Comparison of ENCODE assay signal across 11 mouse cellular contexts in genomic region chr10:13170739-13171448, GRCm38 (mm10). TPM values are rescaled to one million over a fixed set of nuclear protein-coding genes. Genes with fewer than 3 reads are reported as not detected.
A peak's percentile ranks its signal among the peaks of the same experiment; 100 is the strongest.
DNase-seq lines count a peak whose midpoint lies in the region; ATAC-seq and TF ChIP-seq lines count a peak whose summit lies in the region.
"Had no signal": no experiment of that assay in that cellular context is flagged by ENCODE, and none has a peak within 500 bp of the region (broad histone marks: within the 10 kb centered on the region; RNA-seq: fewer than 3 reads in every experiment).

No protein-coding gene starts in this region.

- TF ChIP-seq CTCF in gastrocnemius, adult 2 months (IDR thresholded peaks at IDR 0.05) = no peak

- H3K4me3 ChIP-seq in kidney, embryonic 14.5 days (ENCODE audit: low read length) = no peak overlapping the region
- H3K4me3 ChIP-seq in embryonic facial prominence, embryonic 15.5 days (replicated peaks) = no peak overlapping the region
- no peak overlapping the region for H3K4me3 ChIP-seq in limb, embryonic 13.5 days
- no peak overlapping the region for H3K4me3 ChIP-seq in gastrocnemius, adult 2 months

- H3K27ac ChIP-seq in kidney, embryonic 14.5 days (ENCODE audit: low read depth, low read length) = no peak overlapping the region
- peak overlapping the region; percentile 83 for H3K27ac ChIP-seq in embryonic facial prominence, embryonic 15.5 days (replicated peaks)
- peak overlapping the region; percentile 33 for H3K27ac ChIP-seq in limb, embryonic 13.5 days
- H3K27ac ChIP-seq in gastrocnemius, adult 2 months = no peak overlapping the region

- intact Hi-C loops in gastrocnemius, adult 2 months (cut with DNase I) = no loop called here

- H3K4me1 ChIP-seq in kidney, embryonic 14.5 days (ENCODE audit: control insufficient read depth, insufficient read depth, low read length) = no peaks in the 10 kb centered on the region
- H3K4me1 ChIP-seq in embryonic facial prominence, embryonic 15.5 days = peaks cover 25% of the 10 kb centered on the region
- H3K4me1 ChIP-seq in limb, embryonic 13.5 days = peaks cover 43% of the 10 kb centered on the region

- no peaks in the 10 kb centered on the region for H3K9me3 ChIP-seq in kidney, embryonic 14.5 days (ENCODE audit: control insufficient read depth, low read length)
- no peaks in the 10 kb centered on the region for H3K9me3 ChIP-seq in embryonic facial prominence, embryonic 15.5 days (replicated peaks)
- H3K9me3 ChIP-seq in limb, embryonic 13.5 days = no peaks in the 10 kb centered on the region

- no peaks in the 10 kb centered on the region for H3K36me3 ChIP-seq in kidney, embryonic 14.5 days (ENCODE audit: control insufficient read depth, insufficient read depth, low read length)
- no peaks in the 10 kb centered on the region for H3K36me3 ChIP-seq in embryonic facial prominence, embryonic 15.5 days
- H3K36me3 ChIP-seq in limb, embryonic 13.5 days = 0 out of 2 replicates have a peak, but pooled peaks cover under 1% of the 10 kb centered on the region

- no peak overlapping the region for H3K4me2 ChIP-seq in kidney, embryonic 14.5 days (replicated peaks; ENCODE audit: low read depth, low read length)
- H3K4me2 ChIP-seq in embryonic facial prominence, embryonic 15.5 days (replicated peaks) = no peak overlapping the region
- H3K4me2 ChIP-seq in limb, embryonic 13.5 days (replicated peaks) = peak overlapping the region; percentile 27; the same call in 1 of the 2 replicates

- H3K27me3 ChIP-seq in kidney, embryonic 14.5 days (ENCODE audit: control insufficient read depth, insufficient read depth, low read length) = no peaks in the 10 kb centered on the region
- no peaks in the 10 kb centered on the region for H3K27me3 ChIP-seq in embryonic facial prominence, embryonic 15.5 days
- no peaks in the 10 kb centered on the region for H3K27me3 ChIP-seq in limb, embryonic 13.5 days

- 0 out of 2 replicates have a peak, but pooled peaks have one; percentile 26 for ATAC-seq in kidney, embryonic 14.5 days (ENCODE audit: low FRiP score, low TSS enrichment)
- peak; percentile 78 for ATAC-seq in embryonic facial prominence, embryonic 15.5 days (ENCODE audit: insufficient number of reproducible peaks, low FRiP score, low TSS enrichment, low read depth)
- peak; percentile 70 for ATAC-seq in limb, embryonic 13.5 days (ENCODE audit: low FRiP score, low read depth)

- H3K9ac ChIP-seq in kidney, embryonic 14.5 days (ENCODE audit: low read depth, low read length) = no peak overlapping the region
- no peak overlapping the region for H3K9ac ChIP-seq in embryonic facial prominence, embryonic 15.5 days
- no peak overlapping the region for H3K9ac ChIP-seq in limb, embryonic 13.5 days

- WGBS in kidney, embryonic 14.5 days = 30% methylated on average over 12 of the region's 12 CpGs
- WGBS in embryonic facial prominence, embryonic 15.5 days = 16% methylated on average over 12 of the region's 12 CpGs
- WGBS in limb, embryonic 13.5 days = 11% methylated on average over 12 of the region's 12 CpGs

- no peak for DNase-seq in kidney, adult 9 months
- peak; percentile 24 for DNase-seq in brain, adult 2 months (ENCODE audit: low read depth, low spot score)
- DNase-seq in gastrocnemius, adult 2 months = no peak
- no peak for DNase-seq in kidney, postnatal 14 days
- DNase-seq in urinary bladder, postnatal 4 days (ENCODE audit: low spot score in 2 of 2) = no peak
- DNase-seq: kidney, postnatal 25 days had no signal

RNA-seq across cellular contexts. Expression of gene Zc2hc1b, which starts 6.9 kb away (rescaled TPM):
- polyA plus RNA-seq in kidney, embryonic 14.5 days (2014; fragmentation: Nextera tagmentation; extraction: Ambion mirVana) = not detected in 2 replicates
- polyA plus RNA-seq in embryonic facial prominence, embryonic 15.5 days (2015; fragmentation: Nextera tagmentation; extraction: Ambion mirVana) = not detected in 2 replicates
- not detected in 2 replicates for polyA plus RNA-seq in limb, embryonic 13.5 days (2015; fragmentation: Nextera tagmentation; extraction: Ambion mirVana)
- total RNA-seq in gastrocnemius, adult 2 months (2021) = not detected
- total RNA-seq: ES-E14 had no signal
- polyA plus RNA-seq: spleen, adult 2 months had no signal

RNA-seq across cellular contexts. Expression of gene Ltv1, which starts 22.1 kb away (rescaled TPM):
- polyA plus RNA-seq in kidney, embryonic 14.5 days (2014; fragmentation: Nextera tagmentation; extraction: Ambion mirVana) = 62.5 and 73.4 TPM in 2 replicates
- 69.2 and 70.2 TPM in 2 replicates for polyA plus RNA-seq in embryonic facial prominence, embryonic 15.5 days (2015; fragmentation: Nextera tagmentation; extraction: Ambion mirVana)
- 65.7 and 73.4 TPM in 2 replicates for polyA plus RNA-seq in limb, embryonic 13.5 days (2015; fragmentation: Nextera tagmentation; extraction: Ambion mirVana)
- total RNA-seq in gastrocnemius, adult 2 months (2021) = 10 to 100 TPM; 27.3 to 31.0 TPM

Comparison
In these comparisons a context has a peak if more than half of its experiments do, and no peak if none do; other contexts are left out.
1. ATAC-seq: peak in every context shown above with its lines; median percentile 78 in embryonic facial prominence, embryonic 15.5 days; 70 in limb, embryonic 13.5 days; 26 in kidney, embryonic 14.5 days.
2. H3K27ac ChIP-seq: peak in embryonic facial prominence, embryonic 15.5 days (single experiment) and limb, embryonic 13.5 days (single experiment); none in kidney, embryonic 14.5 days (single experiment) and gastrocnemius, adult 2 months (single experiment).